Mouse (Mus musculus): ENCODE measurements around the gene Pyurf.
A peak's percentile ranks its signal among the peaks of the same experiment; 100 is the strongest.

The Pyurf gene

DNA sequence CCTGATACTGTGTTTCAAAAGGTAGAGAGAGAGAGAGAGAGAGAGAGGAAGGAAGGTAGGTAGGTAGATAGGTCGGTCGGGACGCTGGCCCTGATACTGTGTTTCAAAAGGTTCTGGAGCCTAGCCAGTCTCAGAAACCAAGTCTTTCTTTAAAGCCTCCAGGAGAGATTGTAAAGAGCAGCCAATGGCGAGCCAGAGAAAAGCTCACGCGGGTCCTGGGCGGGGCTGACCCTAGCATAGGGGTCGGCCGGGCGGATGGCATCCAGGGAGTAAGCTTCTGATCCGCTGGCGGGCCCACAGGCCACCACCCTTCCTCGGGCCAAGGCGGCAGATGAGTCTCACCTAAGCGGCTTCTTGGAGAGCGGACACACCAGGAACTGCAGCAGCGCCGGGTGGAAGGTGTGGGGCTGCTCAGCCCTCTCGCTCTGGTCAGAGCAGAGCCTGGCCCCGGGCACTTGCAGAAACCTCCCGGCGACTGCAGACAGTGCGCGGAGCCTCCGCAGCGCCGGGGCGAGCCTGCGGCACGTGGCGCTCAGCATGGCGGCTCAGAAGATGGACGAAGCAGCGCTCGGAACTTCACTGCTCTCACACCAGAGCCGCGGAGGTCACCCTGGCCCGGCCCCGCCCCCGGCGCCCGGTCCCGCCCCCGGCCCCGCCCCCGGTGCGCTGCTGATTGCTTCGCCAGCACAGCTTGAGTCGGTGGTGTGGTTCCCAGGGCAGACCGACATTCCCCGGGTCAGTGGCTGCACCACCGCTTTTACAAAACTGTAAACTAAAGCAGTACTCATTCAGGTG, at the start of gene Pyurf:
Gene Pyurf (minus strand): TSS at position 612 of the 795 bp plus-strand sequence.
- DNase-seq (ENCODE audit: low spot score): peak; percentile 92

- DNase-seq (ENCODE audit: low spot score): no peak
These were observed 29.5 kb upstream of the Pyurf start for GRCm38 (mm10) chr6:57721347-57721746.

GRCm38 (mm10) chr6:57711726-57712125, 19.8 kb upstream of the Pyurf start:
- no peak for DNase-seq (ENCODE audit: low spot score)

- DNase-seq (ENCODE audit: low spot score): no peak
These were observed 14.8 kb upstream of the Pyurf start for GRCm38 (mm10) chr6:57706721-57707120.

DNA sequence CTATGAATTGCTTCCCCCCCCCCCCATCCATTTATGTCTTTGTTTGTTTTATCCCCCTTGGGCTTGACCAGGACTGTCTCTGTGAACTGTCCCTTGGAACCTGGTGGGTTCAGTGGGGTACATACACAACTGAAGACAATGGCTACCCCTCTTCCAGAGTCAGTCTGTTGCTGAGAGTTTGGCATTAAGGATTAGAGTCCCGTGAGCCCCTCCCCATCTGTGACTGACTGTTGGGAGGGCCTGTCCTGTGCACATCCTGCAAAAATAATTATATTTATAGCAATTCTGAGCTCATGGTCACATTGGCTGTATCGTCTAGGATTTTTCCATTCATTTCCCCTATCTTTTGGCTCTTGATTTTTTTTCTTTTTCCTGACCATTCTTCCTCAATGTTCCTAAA, 11.8 kb upstream of the Pyurf start:
- DNase-seq (ENCODE audit: low spot score): peak; percentile 38

GRCm38 (mm10) chr6:57702743-57703499, 11.0 kb upstream of the Pyurf start:
- DNase-seq (ENCODE audit: low spot score): peak; percentile 97

DNA sequence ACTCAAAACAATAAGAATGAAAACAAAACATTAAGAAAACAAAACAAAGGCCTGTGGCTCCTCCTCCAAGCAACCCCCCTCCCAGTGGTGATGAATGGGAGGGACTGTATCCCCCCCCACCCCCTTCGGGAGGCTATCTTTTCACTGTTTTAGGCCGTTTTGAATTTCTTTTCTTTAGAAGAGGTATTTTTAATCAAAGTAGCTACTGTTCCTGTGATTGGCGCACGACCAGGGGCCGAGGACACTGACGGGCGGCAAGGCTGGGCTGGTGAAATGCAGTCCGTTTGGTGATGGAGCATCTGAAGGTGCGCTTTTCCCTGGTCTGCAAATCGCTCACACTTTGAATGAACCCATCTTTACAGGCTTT, 10.5 kb upstream of the Pyurf start, which contains the start of gene Lancl2:
Gene Lancl2 (plus strand): TSS at position 165 of the 367 bp plus-strand sequence.
- DNase-seq (ENCODE audit: low spot score): no peak

- DNase-seq (ENCODE audit: low spot score): no peak
These were observed 9.8 kb upstream of the Pyurf start for GRCm38 (mm10) chr6:57701686-57702085.

DNA sequence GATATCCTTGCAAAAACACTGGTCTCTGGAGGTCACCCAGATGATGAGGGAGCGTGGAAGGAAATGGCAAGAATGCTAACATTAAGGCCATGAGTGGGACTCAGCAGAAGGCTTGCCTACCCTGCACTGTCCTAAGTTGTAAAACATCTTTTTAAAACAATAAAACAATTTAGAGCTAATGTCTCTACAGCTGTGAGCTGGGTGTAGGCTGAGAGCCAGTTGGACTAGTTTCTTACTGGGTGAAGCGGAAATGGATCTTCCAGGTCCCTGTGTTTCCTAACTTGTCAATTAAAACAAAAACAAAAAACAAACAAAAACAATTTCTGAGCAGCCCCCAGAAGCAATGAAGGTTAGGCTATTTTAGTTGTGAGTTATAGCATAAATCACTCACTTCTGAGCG, 1.2 kb upstream of the Pyurf start:
- peak; percentile 63 for DNase-seq (ENCODE audit: low spot score)

GRCm38 (mm10) chr6:57684156-57684555, 7.7 kb downstream of the Pyurf start:
- no peak for DNase-seq (ENCODE audit: low spot score)

DNA sequence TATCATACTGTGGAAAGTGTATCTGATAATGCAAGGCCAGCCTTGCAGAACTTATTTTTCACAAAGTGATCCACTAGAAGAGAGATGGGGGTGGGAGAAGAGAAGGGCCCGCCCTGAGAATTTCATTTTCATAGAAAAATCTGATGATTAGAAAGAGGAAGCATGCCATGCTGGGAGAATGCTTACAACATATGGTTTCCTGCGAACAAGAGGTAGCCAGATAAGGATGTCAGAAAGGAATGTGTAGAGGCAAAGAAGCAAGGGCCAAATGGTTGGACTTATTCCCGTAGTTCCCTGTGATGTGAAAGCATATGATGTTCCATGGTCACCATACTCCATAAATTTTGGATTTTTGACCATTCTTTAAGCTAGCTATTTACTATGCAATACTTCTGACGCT, 30.6 kb downstream of the Pyurf start:
- DNase-seq (ENCODE audit: low spot score): no peak

- no peak for DNase-seq (ENCODE audit: low spot score)
These were observed 44.6 kb downstream of the Pyurf start for GRCm38 (mm10) chr6:57647256-57647655.

GRCm38 (mm10) chr6:57641789-57642188, 50.1 kb downstream of the Pyurf start:
- peak; percentile 95 for DNase-seq (ENCODE audit: low spot score)

- no peak for DNase-seq (ENCODE audit: low spot score)
These were observed 52.3 kb downstream of the Pyurf start for GRCm38 (mm10) chr6:57639531-57639930.
